Mouse (Mus musculus) ES-CJ7 (cell line): Measurements from ENCODE around the gene Arel1.
A peak's percentile ranks its signal among the peaks of the same experiment; 100 is the strongest.

ENCODE experiments used
- DNase-seq: peaks from one replicate; pipeline ENCODE4 v3.0.0; 2011; ENCODE audit warnings: low read depth, low spot score

Arel1 gene

GRCm38 (mm10) chr12:84970428-84971096, at the start of gene Arel1, which contains the start of gene Fcf1:
Gene Arel1 (minus strand): TSS chr12:84970900.
Gene Fcf1 (plus strand): TSS chr12:84970897.
- DNase-seq: peak; percentile 97

GRCm38 (mm10) chr12:85012185-85012584, 41.5 kb upstream of the Arel1 start:
- no peak for DNase-seq

GRCm38 (mm10) chr12:85010541-85010940, 39.8 kb upstream of the Arel1 start:
- DNase-seq: no peak

GRCm38 (mm10) chr12:85009776-85010175, 39.1 kb upstream of the Arel1 start:
- DNase-seq: no peak

- no peak for DNase-seq
These were observed 36.3 kb upstream of the Arel1 start for GRCm38 (mm10) chr12:85007021-85007420.

- DNase-seq: no peak
These were observed 35.5 kb upstream of the Arel1 start for GRCm38 (mm10) chr12:85006206-85006605.

- no peak for DNase-seq
These were observed 28.4 kb upstream of the Arel1 start for GRCm38 (mm10) chr12:84999053-84999452.

- DNase-seq: peak; percentile 12
These were observed 26.1 kb upstream of the Arel1 start for GRCm38 (mm10) chr12:84996501-84997398.

GRCm38 (mm10) chr12:84996083-84996496, 25.4 kb upstream of the Arel1 start, which contains the start of gene Ylpm1:
Gene Ylpm1 (plus strand): TSS chr12:84996321.
- peak; percentile 99 for DNase-seq

GRCm38 (mm10) chr12:84995112-84995761, 24.5 kb upstream of the Arel1 start:
- no peak for DNase-seq

GRCm38 (mm10) chr12:84989456-84989855, 18.8 kb upstream of the Arel1 start:
- DNase-seq: no peak

GRCm38 (mm10) chr12:84979264-84979862, 8.7 kb upstream of the Arel1 start:
- DNase-seq: no peak

GRCm38 (mm10) chr12:84969656-84970427, 858 bp downstream of the Arel1 start:
- no peak for DNase-seq

- DNase-seq: no peak
These were observed 1.7 kb downstream of the Arel1 start for GRCm38 (mm10) chr12:84968831-84969655.

GRCm38 (mm10) chr12:84962606-84963005, 8.1 kb downstream of the Arel1 start:
- no peak for DNase-seq

- DNase-seq: no peak
These were observed 11.8 kb downstream of the Arel1 start for GRCm38 (mm10) chr12:84958794-84959356.

GRCm38 (mm10) chr12:84956317-84956716, 14.4 kb downstream of the Arel1 start:
- no peak for DNase-seq

GRCm38 (mm10) chr12:84952351-84952750, 18.3 kb downstream of the Arel1 start:
- DNase-seq: no peak

GRCm38 (mm10) chr12:84951531-84951930, 19.2 kb downstream of the Arel1 start:
- DNase-seq: no peak

GRCm38 (mm10) chr12:84950763-84951162, 19.9 kb downstream of the Arel1 start:
- DNase-seq: no peak
